Mouse (Mus musculus): ENCODE measurements around the gene BC030500.
A peak's percentile ranks its signal among the peaks of the same experiment; 100 is the strongest.

The BC030500 gene

GRCm38 (mm10) chr8:58911677-58912076, at the start of gene BC030500:
TSS of gene BC030500 (plus strand) at chr8:58911755.
- no peak for DNase-seq (ENCODE audit: low read depth, low spot score)

- DNase-seq (ENCODE audit: low read depth, low spot score): no peak
Measured at GRCm38 (mm10) chr8:58886405-58886804, 25.1 kb upstream of the BC030500 start.

- DNase-seq (ENCODE audit: low read depth, low spot score): no peak
Measured at GRCm38 (mm10) chr8:58890591-58890990, 21.0 kb upstream of the BC030500 start.

- no peak for DNase-seq (ENCODE audit: low read depth, low spot score)
Measured at GRCm38 (mm10) chr8:58895960-58896359, 15.6 kb upstream of the BC030500 start.

GRCm38 (mm10) chr8:58904465-58904864, 7.1 kb upstream of the BC030500 start:
- DNase-seq (ENCODE audit: low read depth, low spot score): no peak

GRCm38 (mm10) chr8:58912196-58912839, 763 bp downstream of the BC030500 start, which contains the start of gene Galntl6:
TSS of gene Galntl6 (minus strand) at chr8:58912640.
- peak; percentile 16 for DNase-seq (ENCODE audit: low read depth, low spot score)

GRCm38 (mm10) chr8:58912840-58913639, 1.5 kb downstream of the BC030500 start:
- peak; percentile 5 for DNase-seq (ENCODE audit: low read depth, low spot score)

- no peak for DNase-seq (ENCODE audit: low read depth, low spot score)
Measured at GRCm38 (mm10) chr8:58913640-58913968, 2.0 kb downstream of the BC030500 start.

- DNase-seq (ENCODE audit: low read depth, low spot score): no peak
Measured at GRCm38 (mm10) chr8:58915142-58915541, 3.6 kb downstream of the BC030500 start.

GRCm38 (mm10) chr8:58931066-58931465, 19.5 kb downstream of the BC030500 start:
- no peak for DNase-seq (ENCODE audit: low read depth, low spot score)

GRCm38 (mm10) chr8:58943773-58944172, 32.2 kb downstream of the BC030500 start:
- no peak for DNase-seq (ENCODE audit: low read depth, low spot score)

GRCm38 (mm10) chr8:58957195-58957739, 45.7 kb downstream of the BC030500 start:
- DNase-seq (ENCODE audit: low read depth, low spot score): no peak

Measured in retina, postnatal 7 days (tissue).